Mouse (Mus musculus) ES-E14 (cell line): Measurements from ENCODE around the gene Slc4a10.

Experiments used
- CHD2 ChIP-seq: IDR thresholded peaks from 2 replicates; pipeline ENCODE4 v1.6.1; 2014; ENCODE audit warnings: mild to moderate bottlenecking, low read depth, low read length, inconsistent platforms
- HCFC1 ChIP-seq: IDR thresholded peaks from 2 replicates; pipeline ENCODE4 v1.6.1; 2012; ENCODE audit warnings: low read length, inconsistent platforms, borderline replicate concordance; ENCODE audit not compliant: insufficient read depth
- MAFK ChIP-seq: IDR thresholded peaks from 2 replicates; pipeline ENCODE4 v1.6.1; 2014; ENCODE audit warnings: mild to moderate bottlenecking, low read depth, low read length, inconsistent platforms; ENCODE audit not compliant: insufficient read depth
- ZC3H11A ChIP-seq: IDR thresholded peaks from 2 replicates; pipeline ENCODE4 v1.6.1; 2012; ENCODE audit warnings: low read depth, mild to moderate bottlenecking, inconsistent platforms, low read length, borderline replicate concordance
- ZNF384 ChIP-seq: IDR thresholded peaks from 2 replicates; pipeline ENCODE4 v1.6.1; 2012; ENCODE audit warnings: low read depth, low read length, inconsistent platforms

GRCm38 (mm10) chr2:62150830-62151229 is 104.6 kb downstream of the Slc4a10 start:
- TF ChIP-seq MAFK (no peak), ZC3H11A (no peak), HCFC1 (no peak), ZNF384 (no peak), CHD2 (no peak)
